Mouse (Mus musculus) liver, adult 10 weeks (tissue): Measurements from ENCODE around the gene Ear6. TPM values are rescaled to one million over a fixed set of nuclear protein-coding genes. Genes with fewer than 3 reads are reported as not detected.

Experiments used
- polyA plus RNA-seq: library from polyadenylated mRNA; stranded (reverse); fragments of 350-450 nt; fragmentation: Illumina TruSeq; extraction: RNeasy Lipid Tissue Mini Kit (QIAGEN cat#74804); gene quantifications from one replicate; pipeline ENCODE4 v1.2.3, GENCODE M21; 2014; ENCODE audit warnings: low read depth, low replicate concordance

Gene Ear6
- not detected for polyA plus RNA-seq

GRCm38 (mm10) chr14:51853399-51853798 is at the start of gene Ear6:
Gene Ear6, plus strand, starts transcription at chr14:51853699.

GRCm38 (mm10) chr14:51884598-51885331 is 31.3 kb downstream of the Ear6 start, which contains the start of gene Mettl17:
Gene Mettl17, plus strand, starts transcription at chr14:51884842.

GRCm38 (mm10) chr14:51892191-51892939 is 38.9 kb downstream of the Ear6 start, which contains the start of gene Slc39a2:
Gene Slc39a2, plus strand, starts transcription at chr14:51892889.

Other genes starting within 250 kb of the Ear6 start
- not detected for gene Gm17078, start 242.4 kb upstream of the Ear6 start, polyA plus RNA-seq
- gene Gm4181, start 218.0 kb upstream of the Ear6 start, polyA plus RNA-seq = not detected
- gene Gm17079, start 158.2 kb upstream of the Ear6 start, polyA plus RNA-seq = not detected
- gene Gm5800, start 136.5 kb upstream of the Ear6 start, polyA plus RNA-seq = not detected
- not detected for gene Ang4, start 80.1 kb upstream of the Ear6 start, polyA plus RNA-seq
- gene AY358078, start 53.7 kb upstream of the Ear6 start, polyA plus RNA-seq = not detected
- gene Mettl17, start 31.1 kb downstream of the Ear6 start, polyA plus RNA-seq = 4.6 TPM
- gene Slc39a2, start 39.2 kb downstream of the Ear6 start, polyA plus RNA-seq = 0.77 TPM
- gene Ndrg2, start 60.5 kb downstream of the Ear6 start, polyA plus RNA-seq = 2,741 TPM
- gene Tppp2, start 64.7 kb downstream of the Ear6 start, polyA plus RNA-seq = not detected
- not detected for gene Rnase13, start 69.1 kb downstream of the Ear6 start, polyA plus RNA-seq
- 2.0 TPM for gene Arhgef40, start 131.0 kb downstream of the Ear6 start, polyA plus RNA-seq
- not detected for gene Tmem253, start 162.0 kb downstream of the Ear6 start, polyA plus RNA-seq
- 1.1 TPM for gene Zfp219, start 167.0 kb downstream of the Ear6 start, polyA plus RNA-seq
- gene Olfr221, start 188.8 kb downstream of the Ear6 start, polyA plus RNA-seq = not detected